In genomic region chr5:41761509-41762140, GRCm38 (mm10) we compare ENCODE assay signal across 9 mouse cellular contexts. TPM values are rescaled to one million over a fixed set of nuclear protein-coding genes. Genes with fewer than 3 reads are reported as not detected.
DNase-seq lines count a peak whose midpoint lies in the region; ATAC-seq and TF ChIP-seq lines count a peak whose summit lies in the region.
"Had no signal": no experiment of that assay in that cellular context is flagged by ENCODE, and none has a peak within 500 bp of the region (broad histone marks: within the 10 kb centered on the region; RNA-seq: fewer than 3 reads in every experiment).

No protein-coding gene starts in this region.

- ATAC-seq in hindbrain, embryonic 13.5 days (ENCODE audit: low FRiP score), result peak; percentile 33; the same call in 1 of the 2 replicates
- peak; percentile 18; the same call in 1 of the 2 replicates for ATAC-seq in megakaryocyte progenitor cell, adult 5-6 weeks (replicated peaks; ENCODE audit: poor library complexity)

- no peak for DNase-seq in gastrocnemius, adult 2 months
- DNase-seq in gastrocnemius, postnatal 10 days, result no peak
- DNase-seq in ES-CJ7 (ENCODE audit: low read depth, low spot score), result peak; percentile 30
- DNase-seq in right cerebral cortex, postnatal 10 days (ENCODE audit: low spot score in 2 of 2), result no peak
- no peak for DNase-seq in adrenal gland, postnatal 14 days
- no peak for DNase-seq in left cerebral cortex, adult 8-10 months (ENCODE audit: low spot score in 2 of 2)

- WGBS in hindbrain, embryonic 13.5 days, result under 1% methylated on average over 56 of the region's 56 CpGs

- H3K4me1 ChIP-seq in hindbrain, embryonic 13.5 days (replicated peaks), result peaks cover 30% of the 10 kb centered on the region

- H3K27me3 ChIP-seq in hindbrain, embryonic 13.5 days, result peaks cover 95% of the 10 kb centered on the region
- H3K27me3 ChIP-seq: CH12.LX had no signal

- no peaks in the 10 kb centered on the region for H3K9me3 ChIP-seq in hindbrain, embryonic 13.5 days

- H3K36me3 ChIP-seq in hindbrain, embryonic 13.5 days, result no peaks in the 10 kb centered on the region

- no peak for TF ChIP-seq CTCF in gastrocnemius, adult 2 months (IDR thresholded peaks at IDR 0.05)

- H3K4me3 ChIP-seq in gastrocnemius, adult 2 months, result peak overlapping the region; percentile 24
- H3K4me3 ChIP-seq in hindbrain, embryonic 13.5 days, result peak overlapping the region; percentile 12

- peak overlapping the region; percentile 21; the same call in 1 of the 2 replicates for H3K4me2 ChIP-seq in hindbrain, embryonic 13.5 days

- no peak overlapping the region for H3K27ac ChIP-seq in gastrocnemius, adult 2 months
- H3K27ac ChIP-seq in hindbrain, embryonic 13.5 days, result no peak overlapping the region

- no peak overlapping the region for H3K9ac ChIP-seq in hindbrain, embryonic 13.5 days

- intact Hi-C loops in gastrocnemius, adult 2 months (cut with DNase I), result no loop called here

RNA-seq across cellular contexts. Expression of gene Nkx3-2, which starts 2.7 kb away (rescaled TPM):
- not detected for total RNA-seq in gastrocnemius, adult 2 months (2021)
- total RNA-seq in gastrocnemius, postnatal 10 days (2021), result under 1 TPM; 0.19 to 0.29 TPM
- polyA plus RNA-seq in hindbrain, embryonic 13.5 days (2015; fragmentation: Nextera tagmentation; extraction: Ambion mirVana), result 0.14 TPM in 1 of 2 replicates, not detected in the other
- total RNA-seq in megakaryocyte progenitor cell, adult 5-6 weeks (2015), result not detected in 2 replicates
- total RNA-seq in megakaryocyte progenitor cell, adult 5-6 weeks (2017), result not detected in 2 replicates
- total RNA-seq in adrenal gland, postnatal 14 days (2021), result not detected in 2 replicates
- not detected for total RNA-seq in left cerebral cortex, adult 8-10 months (2022)
- total RNA-seq: CH12.LX had no signal

RNA-seq across cellular contexts. Expression of gene Rab28, which starts 53.7 kb away (rescaled TPM):
- 10 to 100 TPM; 83.0 to 98.9 TPM for total RNA-seq in gastrocnemius, adult 2 months (2021)
- total RNA-seq in gastrocnemius, postnatal 10 days (2021), result 10 to 100 TPM; 52.6 to 53.2 TPM
- polyA plus RNA-seq in hindbrain, embryonic 13.5 days (2015; fragmentation: Nextera tagmentation; extraction: Ambion mirVana), result 68.8 and 71.8 TPM in 2 replicates
- 45.8 and 49.3 TPM in 2 replicates for total RNA-seq in megakaryocyte progenitor cell, adult 5-6 weeks (2015)
- total RNA-seq in megakaryocyte progenitor cell, adult 5-6 weeks (2017), result 40.6 and 44.1 TPM in 2 replicates
- total RNA-seq in adrenal gland, postnatal 14 days (2021), result 41.7 and 48.6 TPM in 2 replicates
- total RNA-seq in left cerebral cortex, adult 8-10 months (2022), result 10 to 100 TPM; 69.4 to 76.4 (median 74.4) TPM
